Mouse (Mus musculus) hindbrain, embryonic 15.5 days (tissue): ENCODE measurements at regions not wholly inside any gene's neighbourhood (a gene's known extent, or its start where the extent isn't known, plus 50 kb on each side); places are given as distances from the start of the nearest gene placed in this dataset.

ENCODE experiments used
- ATAC-seq: fragments of 200-750 bp; cut with Nextera tagmentation; 2 replicates; pipeline ENCODE4 v1.8.0; 2017; ENCODE audit warnings: low read depth, moderate number of reproducible peaks, moderate TSS enrichment; ENCODE audit not compliant: low FRiP score
- H3K27ac ChIP-seq: fragments of 300-500 bp; sonication (generic); replicated peaks from 2 replicates; pipeline ENCODE4 v1.5.1; 2015; ENCODE audit warnings: mild to moderate bottlenecking, inconsistent platforms
- H3K27me3 ChIP-seq: fragments of 300-500 bp; sonication (generic); 2 replicates; pipeline ENCODE4 v1.6.1; 2015; ENCODE audit warnings: control low read depth, inconsistent platforms
- H3K36me3 ChIP-seq: fragments of 300-500 bp; sonication (generic); 2 replicates; pipeline ENCODE4 v1.6.1; 2015; ENCODE audit warnings: control low read depth, inconsistent platforms
- H3K4me1 ChIP-seq: fragments of 300-500 bp; sonication (generic); replicated peaks from 2 replicates; pipeline ENCODE4 v1.6.1; 2015; ENCODE audit warnings: control low read depth, inconsistent platforms
- H3K4me2 ChIP-seq: fragments of 300-500 bp; sonication (generic); 2 replicates; pipeline ENCODE4 v1.6.1; 2015; ENCODE audit warnings: moderate library complexity, mild to moderate bottlenecking, inconsistent platforms
- H3K4me3 ChIP-seq: fragments of 300-500 bp; sonication (generic); 2 replicates; pipeline ENCODE4 v1.5.1; 2015; ENCODE audit warnings: mild to moderate bottlenecking, inconsistent platforms
- H3K9ac ChIP-seq: fragments of 300-500 bp; sonication (generic); 2 replicates; pipeline ENCODE4 v1.6.1; 2015; ENCODE audit warnings: inconsistent platforms
- H3K9me3 ChIP-seq: fragments of 300-500 bp; sonication (generic); 2 replicates; pipeline ENCODE4 v1.6.1; 2016; ENCODE audit warnings: control low read depth, inconsistent platforms
- WGBS: fragments of 180-500 bp; shearing (Covaris S2); methylation state at CpG from one replicate; pipeline ENCODE4 v1.1.7; 2015; 5-methylcytosine and 5-hydroxymethylcytosine counted together

GRCm38 (mm10) chr15:88120376-88120775 lies 479.7 kb upstream of the Zdhhc25 start:
- ATAC-seq, result no peak
- Histone ChIP-seq H3K27ac (no peak overlapping the region), H3K9ac (no peak overlapping the region), H3K27me3 (no peaks in the 10 kb centered on the region), H3K36me3 (no peaks in the 10 kb centered on the region), H3K4me2 (no peak overlapping the region), H3K9me3 (no peaks in the 10 kb centered on the region), H3K4me1 (0 out of 2 replicates have a peak, but pooled peaks cover 9% of the 10 kb centered on the region), H3K4me3 (no peak overlapping the region)
- WGBS, result 64% methylated on average over 5 of the region's 5 CpGs

DNA sequence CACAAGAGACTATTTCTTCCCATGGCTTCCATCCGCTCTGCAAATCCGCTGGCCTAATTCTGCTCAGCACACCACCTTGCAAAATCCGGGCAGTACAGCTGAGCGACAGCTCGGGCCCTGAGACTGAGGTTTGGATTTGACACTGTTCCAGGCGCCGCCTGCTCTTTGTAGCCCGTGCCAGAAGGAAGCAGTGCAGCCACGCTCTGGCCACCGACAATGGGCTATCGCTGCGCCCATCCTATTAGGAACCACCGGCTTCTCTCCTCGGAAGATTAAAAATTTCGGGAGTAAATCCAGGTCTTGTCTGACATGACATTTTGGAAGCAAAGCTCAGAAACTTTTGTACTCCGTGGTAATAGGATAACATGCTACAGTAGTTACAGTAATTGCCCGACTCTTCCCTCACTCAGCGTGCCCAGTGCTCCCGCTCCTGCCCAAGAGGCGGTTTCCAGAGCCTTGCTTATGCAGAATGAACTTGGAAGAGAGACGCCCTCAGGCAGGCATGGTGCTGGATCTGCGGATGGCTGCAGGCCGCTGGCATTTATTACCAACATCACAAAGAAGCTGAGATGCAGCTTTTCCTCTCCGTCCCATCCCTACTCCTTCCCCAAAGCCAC lies 476.1 kb upstream of the Zdhhc25 start:
- H3K4me1 ChIP-seq, result 0 out of 2 replicates have a peak, but pooled peaks cover 8% of the 10 kb centered on the region
- H3K9ac ChIP-seq, result no peak overlapping the region
- H3K9me3 ChIP-seq, result no peaks in the 10 kb centered on the region
- no peaks in the 10 kb centered on the region for H3K27me3 ChIP-seq
- no peak overlapping the region for H3K4me2 ChIP-seq
- no peak overlapping the region; the same call in 1 of the 2 replicates for H3K27ac ChIP-seq
- H3K36me3 ChIP-seq, result no peaks in the 10 kb centered on the region
- H3K4me3 ChIP-seq, result no peak overlapping the region
- ATAC-seq, result peak; percentile 69; the same call in 1 of the 2 replicates
- 73% methylated on average over 24 of the region's 24 CpGs for WGBS

DNA sequence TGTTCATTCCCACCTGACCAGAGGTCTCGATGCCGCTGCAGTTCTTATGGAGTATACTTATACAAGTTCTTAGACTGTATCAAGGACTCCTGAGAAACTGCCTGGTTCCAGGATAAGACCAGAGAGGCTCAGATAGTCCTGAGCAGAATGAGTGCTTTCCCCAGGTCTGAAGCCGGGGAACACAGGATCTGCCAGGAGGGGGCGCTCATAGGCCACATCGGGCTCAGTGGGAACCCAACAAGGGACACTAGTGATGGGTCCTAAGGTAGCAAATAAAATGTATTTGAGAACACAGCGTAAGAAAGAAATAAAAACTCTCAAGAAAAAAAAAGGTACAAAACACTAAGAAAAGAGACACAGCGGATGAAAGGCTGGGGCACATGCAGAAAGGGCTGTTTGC lies 454.0 kb upstream of the Zdhhc25 start:
- Histone ChIP-seq H3K4me2 (no peak overlapping the region), H3K27ac (no peak overlapping the region), H3K27me3 (no peaks in the 10 kb centered on the region), H3K4me1 (no peaks in the 10 kb centered on the region), H3K36me3 (no peaks in the 10 kb centered on the region), H3K9me3 (no peaks in the 10 kb centered on the region), H3K9ac (no peak overlapping the region), H3K4me3 (no peak overlapping the region)
- 47% methylated on average over 7 of the region's 7 CpGs for WGBS
- no peak for ATAC-seq

GRCm38 (mm10) chr15:88151199-88151598 lies 448.9 kb upstream of the Zdhhc25 start:
- 73% methylated on average over 6 of the region's 6 CpGs for WGBS
- Histone ChIP-seq H3K4me2 (no peak overlapping the region), H3K4me3 (no peak overlapping the region), H3K27me3 (no peaks in the 10 kb centered on the region), H3K27ac (peak overlapping the region; percentile 7; the same call in 1 of the 2 replicates), H3K36me3 (no peaks in the 10 kb centered on the region), H3K9me3 (no peaks in the 10 kb centered on the region), H3K9ac (no peak overlapping the region), H3K4me1 (no peaks in the 10 kb centered on the region; the same call in 1 of the 2 replicates)
- ATAC-seq, result no peak

DNA sequence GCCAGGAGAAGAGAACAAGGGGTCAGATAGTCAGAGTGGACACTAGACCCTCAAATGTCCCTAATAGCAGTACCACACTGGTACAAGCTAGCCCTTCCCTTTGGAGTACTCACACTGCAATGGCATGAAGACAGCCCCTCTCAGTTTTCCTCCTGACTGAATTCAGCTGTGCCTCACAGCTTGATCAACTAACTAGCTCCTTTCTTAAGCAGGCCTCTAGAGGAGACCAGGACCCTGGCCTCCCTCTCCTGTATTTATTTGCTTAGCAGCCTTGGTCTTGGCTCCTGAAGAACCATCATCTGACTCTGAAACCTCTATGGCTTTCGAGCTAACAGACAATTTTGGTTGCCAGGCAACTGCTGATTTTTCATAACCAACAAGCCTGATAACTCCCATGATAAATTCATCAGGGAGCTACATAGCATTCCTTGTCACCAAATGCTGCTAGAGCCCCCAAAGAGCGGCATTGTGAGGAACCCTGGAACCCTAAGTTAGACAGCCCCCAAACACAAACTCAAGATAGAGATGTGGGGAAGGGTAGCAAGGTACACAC lies 440.4 kb upstream of the Zdhhc25 start:
- Histone ChIP-seq H3K27ac (peak overlapping the region; percentile 21; the same call in 1 of the 2 replicates), H3K4me2 (no peak overlapping the region), H3K4me3 (no peak overlapping the region), H3K9me3 (no peaks in the 10 kb centered on the region), H3K27me3 (no peaks in the 10 kb centered on the region), H3K36me3 (no peaks in the 10 kb centered on the region), H3K9ac (no peak overlapping the region), H3K4me1 (peaks cover 12% of the 10 kb centered on the region)
- ATAC-seq, result no peak
- WGBS, result 51% methylated on average over 2 of the region's 2 CpGs

DNA sequence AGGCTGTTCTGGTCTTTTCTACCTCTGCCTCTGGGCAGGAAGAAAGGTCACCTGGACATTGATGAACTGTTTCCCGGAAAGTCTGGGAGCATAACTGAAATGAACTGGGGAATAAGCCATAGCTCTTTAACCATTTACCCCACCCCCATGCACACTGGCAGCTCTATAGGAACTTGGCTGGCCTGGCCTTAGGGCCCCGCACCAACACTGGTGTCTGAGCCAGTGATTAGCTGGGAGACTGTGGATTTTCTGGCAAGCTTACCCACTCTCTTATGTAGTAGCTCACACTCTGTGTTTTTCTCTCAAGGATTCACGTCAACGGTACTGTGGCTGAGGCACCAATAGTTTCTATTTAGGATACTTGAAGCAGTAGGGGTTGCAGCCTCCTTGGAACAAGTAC lies 439.8 kb upstream of the Zdhhc25 start:
- H3K27me3 ChIP-seq, result no peaks in the 10 kb centered on the region
- H3K4me3 ChIP-seq, result no peak overlapping the region
- WGBS, result 77% methylated on average over 4 of the region's 4 CpGs
- H3K36me3 ChIP-seq, result no peaks in the 10 kb centered on the region
- peaks cover 12% of the 10 kb centered on the region for H3K4me1 ChIP-seq
- H3K9me3 ChIP-seq, result no peaks in the 10 kb centered on the region
- no peak for ATAC-seq
- H3K9ac ChIP-seq, result no peak overlapping the region
- no peak overlapping the region for H3K4me2 ChIP-seq
- H3K27ac ChIP-seq, result 0 out of 2 replicates have a peak overlapping the region, but pooled peaks have one; percentile 21

GRCm38 (mm10) chr15:88163438-88163837 lies 436.7 kb upstream of the Zdhhc25 start:
- Histone ChIP-seq H3K36me3 (no peaks in the 10 kb centered on the region), H3K4me3 (no peak overlapping the region), H3K27ac (no peak overlapping the region), H3K4me2 (no peak overlapping the region), H3K9ac (no peak overlapping the region), H3K27me3 (no peaks in the 10 kb centered on the region), H3K4me1 (peaks cover 12% of the 10 kb centered on the region), H3K9me3 (no peaks in the 10 kb centered on the region)
- 49% methylated on average over 3 of the region's 3 CpGs for WGBS
- no peak for ATAC-seq

- peaks cover 7% of the 10 kb centered on the region; the same call in 1 of the 2 replicates for H3K4me1 ChIP-seq
- H3K4me2 ChIP-seq, result no peak overlapping the region
- no peak overlapping the region for H3K9ac ChIP-seq
- H3K4me3 ChIP-seq, result no peak overlapping the region
- 38% methylated on average over 3 of the region's 3 CpGs for whole genome bisulfite sequencing
- no peak for ATAC-seq
- H3K27me3 ChIP-seq, result no peaks in the 10 kb centered on the region
- no peaks in the 10 kb centered on the region for H3K36me3 ChIP-seq
- no peak overlapping the region for H3K27ac ChIP-seq
- no peaks in the 10 kb centered on the region for H3K9me3 ChIP-seq
Observed at GRCm38 (mm10) chr15:88174326-88174725, 425.8 kb upstream of the Zdhhc25 start.

DNA sequence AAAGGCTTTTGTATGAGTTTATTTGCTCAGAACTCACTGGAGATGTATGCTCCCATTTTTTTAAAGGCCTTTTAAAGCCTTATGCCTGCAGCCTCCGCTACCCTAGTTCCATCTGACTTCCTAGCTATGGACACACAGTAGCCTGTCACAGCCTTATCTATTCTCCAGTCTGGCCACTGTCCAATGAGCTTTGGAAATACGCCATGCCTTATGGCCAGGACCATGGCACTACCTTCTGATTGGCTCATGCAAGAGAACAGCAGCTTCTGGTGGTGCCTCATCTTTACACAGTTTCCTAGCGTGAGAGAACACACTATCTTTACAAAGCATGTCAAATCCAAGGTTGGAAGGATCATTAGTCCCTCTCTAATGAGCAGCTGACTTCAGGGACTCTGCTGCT lies 424.1 kb upstream of the Zdhhc25 start:
- 63% methylated on average over 3 of the region's 3 CpGs for WGBS
- no peak overlapping the region for H3K4me2 ChIP-seq
- H3K4me3 ChIP-seq, result no peak overlapping the region
- no peak overlapping the region for H3K27ac ChIP-seq
- H3K4me1 ChIP-seq, result peaks cover 7% of the 10 kb centered on the region; the same call in 1 of the 2 replicates
- ATAC-seq, result no peak
- H3K27me3 ChIP-seq, result no peaks in the 10 kb centered on the region
- H3K9ac ChIP-seq, result no peak overlapping the region
- H3K36me3 ChIP-seq, result no peaks in the 10 kb centered on the region
- no peaks in the 10 kb centered on the region for H3K9me3 ChIP-seq

DNA sequence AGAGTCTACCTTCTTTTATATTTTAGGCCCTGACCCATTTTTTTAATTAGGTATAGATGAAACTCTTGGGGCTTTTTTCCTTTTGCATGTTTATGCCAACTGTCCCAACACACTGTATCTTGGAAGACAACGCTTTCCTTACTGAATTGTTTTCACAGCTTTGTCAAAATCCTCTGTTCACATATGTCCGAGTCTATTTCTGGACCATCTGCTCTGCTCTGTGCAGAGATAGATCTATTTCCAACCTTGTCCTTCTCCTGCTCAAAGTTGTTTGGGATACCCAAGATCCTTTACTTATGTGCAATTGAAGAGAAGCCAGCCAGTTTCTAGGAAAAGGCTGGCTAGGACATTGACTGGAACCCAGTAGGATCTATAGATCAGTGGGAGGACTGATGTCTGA lies 403.6 kb upstream of the Zdhhc25 start:
- Histone ChIP-seq H3K27ac (no peak overlapping the region), H3K9ac (no peak overlapping the region), H3K4me1 (no peaks in the 10 kb centered on the region), H3K4me3 (no peak overlapping the region), H3K36me3 (no peaks in the 10 kb centered on the region), H3K27me3 (no peaks in the 10 kb centered on the region), H3K9me3 (no peaks in the 10 kb centered on the region), H3K4me2 (no peak overlapping the region)
- 88% methylated on average over 2 of the region's 2 CpGs for WGBS
- ATAC-seq, result no peak

GRCm38 (mm10) chr15:88202736-88203135 lies 397.4 kb upstream of the Zdhhc25 start:
- H3K9me3 ChIP-seq, result no peaks in the 10 kb centered on the region
- H3K27me3 ChIP-seq, result no peaks in the 10 kb centered on the region
- H3K4me3 ChIP-seq, result no peak overlapping the region
- 32% methylated on average over 3 of the region's 3 CpGs for WGBS
- no peak for ATAC-seq
- H3K27ac ChIP-seq, result 0 out of 2 replicates have a peak overlapping the region, but pooled peaks have one; percentile 10
- H3K4me1 ChIP-seq, result peaks cover 14% of the 10 kb centered on the region
- H3K4me2 ChIP-seq, result no peak overlapping the region
- no peaks in the 10 kb centered on the region for H3K36me3 ChIP-seq
- no peak overlapping the region for H3K9ac ChIP-seq

GRCm38 (mm10) chr15:88213356-88213755 lies 386.7 kb upstream of the Zdhhc25 start:
- 62% methylated on average over 3 of the region's 3 CpGs for WGBS
- no peak overlapping the region for H3K4me2 ChIP-seq
- no peak overlapping the region for H3K4me3 ChIP-seq
- no peaks in the 10 kb centered on the region for H3K4me1 ChIP-seq
- no peaks in the 10 kb centered on the region for H3K9me3 ChIP-seq
- H3K27me3 ChIP-seq, result no peaks in the 10 kb centered on the region
- H3K27ac ChIP-seq, result no peak overlapping the region
- no peaks in the 10 kb centered on the region for H3K36me3 ChIP-seq
- no peak overlapping the region for H3K9ac ChIP-seq
- no peak for ATAC-seq
